Mouse (Mus musculus): ENCODE measurements at regions not wholly inside any gene's neighbourhood (a gene's known extent, or its start where the extent isn't known, plus 50 kb on each side); places are given as distances from the start of the nearest gene placed in this dataset.

DNA sequence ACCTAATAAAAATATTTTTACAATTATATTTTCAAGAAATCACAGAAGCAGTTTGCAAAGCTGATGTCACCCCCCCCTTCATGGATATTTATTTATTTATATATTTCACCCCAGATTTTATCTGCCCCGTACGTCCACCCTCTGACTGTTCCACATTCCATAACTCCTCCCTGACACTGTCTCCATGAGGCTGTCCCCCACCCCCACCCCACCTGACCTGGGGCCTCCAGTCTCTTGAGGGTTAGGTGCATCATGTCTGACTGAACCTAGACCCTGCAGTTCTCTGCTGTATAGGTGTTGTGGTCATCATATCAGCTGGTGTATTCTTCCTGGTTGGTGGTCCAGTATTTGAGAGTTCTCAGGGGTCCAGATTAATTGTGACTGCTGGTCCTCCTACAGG is 1083.9 kb upstream of the Cadm2 start:
- DNase-seq, result no peak

DNA sequence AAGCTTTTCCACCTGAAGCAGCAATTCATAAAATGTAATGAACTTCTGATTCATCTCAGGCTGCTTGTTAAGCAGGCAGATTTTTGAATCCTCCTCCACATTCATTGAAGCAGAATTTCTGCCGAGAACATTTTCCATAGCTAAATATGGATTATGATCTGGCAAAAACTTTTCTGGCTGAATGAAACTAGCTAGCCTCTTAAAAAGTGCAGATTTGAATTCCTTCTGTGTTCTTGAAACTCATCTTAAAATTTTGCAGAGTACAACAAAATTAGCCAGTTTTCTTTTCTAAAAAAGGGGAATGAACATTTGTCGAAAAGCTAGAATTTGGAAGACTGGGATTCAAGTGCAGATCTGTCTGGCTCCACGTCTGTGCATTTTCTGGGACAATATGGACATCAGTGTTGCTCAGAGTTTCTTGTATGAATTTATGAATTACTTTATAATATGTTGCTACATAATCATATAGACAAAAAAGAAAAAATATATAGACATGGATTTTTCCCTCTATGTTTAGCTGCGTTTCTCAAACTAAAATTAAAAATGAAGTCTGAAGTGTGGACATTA is 1046.3 kb upstream of the Cadm2 start:
- peak; percentile 15 for DNase-seq

- DNase-seq, result no peak
These were observed 1037.7 kb upstream of the Cadm2 start for GRCm38 (mm10) chr16:68658436-68658835.

GRCm38 (mm10) chr16:68627976-68628375 is 1007.3 kb upstream of the Cadm2 start:
- DNase-seq, result no peak

GRCm38 (mm10) chr16:68614041-68614440 is 993.3 kb upstream of the Cadm2 start:
- DNase-seq, result no peak

All from right cerebral cortex, adult 18-20 months (tissue).